In the genomic region with DNA sequence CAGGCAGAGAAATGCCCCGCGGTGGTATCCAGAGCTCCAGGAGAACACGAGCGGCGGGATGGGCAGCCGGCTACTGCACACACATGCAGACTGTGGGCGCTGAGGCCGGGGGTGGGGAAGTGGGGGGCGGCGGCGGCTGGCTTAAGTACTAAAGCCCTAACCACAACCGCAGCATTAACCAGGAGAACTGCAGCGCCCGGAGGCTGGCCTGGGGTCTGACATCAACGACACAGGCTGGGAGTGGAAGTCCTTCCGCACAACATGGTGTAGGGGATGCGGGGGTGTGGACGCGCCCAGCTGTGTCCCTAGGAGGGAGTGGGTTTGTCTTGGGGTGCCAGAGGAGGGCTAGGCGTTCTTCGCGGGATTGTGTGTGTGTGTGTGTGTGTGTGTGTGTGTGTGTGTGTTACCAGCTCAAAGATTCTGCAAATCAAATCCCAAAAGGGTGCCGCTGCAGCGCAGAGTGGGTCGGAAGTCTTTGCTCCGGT, we compare ENCODE assay signal across 8 mouse cellular contexts. TPM values are rescaled to one million over a fixed set of nuclear protein-coding genes. Genes with fewer than 3 reads are reported as not detected.
DNase-seq lines count a peak whose midpoint lies in the region; ATAC-seq lines count a peak whose summit lies in the region.

No protein-coding gene starts in this region.

- H3K4me1 ChIP-seq in neural tube, embryonic 11.5 days (ENCODE audit: control insufficient read depth, insufficient read depth, low read length) = peaks cover 33% of the 10 kb centered on the region

- H3K4me3 ChIP-seq in neural tube, embryonic 11.5 days (ENCODE audit: low read depth, low read length) = peak overlapping the region; percentile 80

- DNase-seq in frontal cortex, postnatal 10 days (ENCODE audit: low spot score in 2 of 2) = peak; percentile 60 to 67
- DNase-seq in cerebellum, postnatal 14 days = peak; percentile 64 to 67
- DNase-seq in gastrocnemius, postnatal 4 days (ENCODE audit: low spot score in 2 of 2) = peak; percentile 20 to 49
- DNase-seq in kidney, adult 18-20 months = peak; percentile 32
- peak; percentile 49 for DNase-seq in liver
- DNase-seq in neural tube, embryonic 11.5 days (ENCODE audit: low spot score) = peak; percentile 52
- DNase-seq in testis, postnatal 14 days (ENCODE audit: low spot score) = peak; percentile 37

- no peaks in the 10 kb centered on the region for H3K27me3 ChIP-seq in neural tube, embryonic 11.5 days (ENCODE audit: control insufficient read depth, insufficient read depth, low read length)

- peak overlapping the region; percentile 96 for H3K4me2 ChIP-seq in neural tube, embryonic 11.5 days (ENCODE audit: low read depth)

- H3K9me3 ChIP-seq in neural tube, embryonic 11.5 days (ENCODE audit: control insufficient read depth, low read length) = no peaks in the 10 kb centered on the region

- WGBS in neural tube, embryonic 11.5 days = under 1% methylated on average over 26 of the region's 26 CpGs

- H3K36me3 ChIP-seq in neural tube, embryonic 11.5 days (ENCODE audit: control insufficient read depth, insufficient read depth, low read length) = no peaks in the 10 kb centered on the region

- H3K27ac ChIP-seq in neural tube, embryonic 11.5 days (ENCODE audit: low read depth, low read length) = peak overlapping the region; percentile 86; the same call in 1 of the 2 replicates

- ATAC-seq in frontal cortex, adult (ENCODE audit: low TSS enrichment) = no peak
- no peak for ATAC-seq in neural tube, embryonic 11.5 days (ENCODE audit: insufficient read depth, low FRiP score, low TSS enrichment)

- H3K9ac ChIP-seq in neural tube, embryonic 11.5 days (ENCODE audit: low read length) = peak overlapping the region; percentile 86

RNA-seq across cellular contexts. Expression of gene Srgap2, which starts 2.0 kb away (rescaled TPM):
- total RNA-seq in gastrocnemius, postnatal 4 days (2021) = 10 to 100 TPM; 66.3 to 67.7 TPM
- polyA plus RNA-seq in neural tube, embryonic 11.5 days (2014; fragmentation: Nextera tagmentation; extraction: Ambion mirVana) = 15.2 and 15.8 TPM in 2 replicates

RNA-seq across cellular contexts. Expression of gene Fam72a, which starts 2.6 kb away (rescaled TPM):
- 1 to 10 TPM; 1.7 to 2.0 TPM for total RNA-seq in gastrocnemius, postnatal 4 days (2021)
- polyA plus RNA-seq in neural tube, embryonic 11.5 days (2014; fragmentation: Nextera tagmentation; extraction: Ambion mirVana) = 2.7 and 3.0 TPM in 2 replicates
